Mouse (Mus musculus): ENCODE results near the gene Smim11. TPM values are rescaled to one million over a fixed set of nuclear protein-coding genes. Genes with fewer than 3 reads are reported as not detected.

Gene Smim11
- total RNA-seq, 4 experiments from 2014 or later, result 58.7 to 64.9 (median 60.5) TPM

DNA sequence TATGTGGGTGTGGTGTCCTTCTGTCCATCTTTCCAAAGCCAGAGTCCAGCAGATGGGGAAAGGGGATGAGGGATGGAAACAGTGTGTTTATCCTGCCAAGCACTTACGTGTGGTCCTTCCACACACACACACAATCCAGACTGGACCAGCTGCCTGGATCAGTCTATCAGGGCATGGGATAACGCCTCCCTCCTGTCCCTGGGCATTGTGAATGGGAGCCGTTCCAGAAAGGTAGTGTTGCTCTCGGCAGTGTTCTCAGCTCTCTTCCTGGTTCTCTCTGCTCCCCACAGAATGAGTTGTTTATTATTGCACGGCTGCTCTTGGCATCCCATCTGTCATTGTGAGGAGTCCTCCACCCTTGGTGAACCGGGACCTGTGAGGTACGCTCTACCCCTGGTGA lies 59.6 kb downstream of the Smim11 start:
- DNase-seq (ENCODE audit: low spot score in 2 of 2), result no peak

Other genes starting within 250 kb of the Smim11 start
- 10 to 100 TPM; 19.5 to 26.4 (median 25.1) TPM for gene Mrps6, start 243.0 kb upstream of the Smim11 start, total RNA-seq (2022)
- not detected for gene Gm49711, start 243.0 kb upstream of the Smim11 start, total RNA-seq (2022)
- 1 to 10 TPM; 1.2 to 3.2 (median 2.4) TPM for gene Slc5a3, start 243.0 kb upstream of the Smim11 start, total RNA-seq (2022)
- not detected for gene Kcne2, start 8.9 kb upstream of the Smim11 start, total RNA-seq (2022)
- not detected for gene Fam243, start 20.2 kb downstream of the Smim11 start, total RNA-seq (2022)
- not detected for gene Kcne1, start 58.2 kb downstream of the Smim11 start, total RNA-seq (2022)
- 100 to 1,000 TPM in 1 of 4 experiments, 10 to 100 TPM in 3; 60.7 to 178 (median 77.4) TPM for gene Rcan1, start 169.6 kb downstream of the Smim11 start, total RNA-seq (2022)
- gene Clic6, start 184.4 kb downstream of the Smim11 start, total RNA-seq (2022), result under 1 TPM in 2 of 4 experiments, not detected in 2; 0.10 to 0.11 TPM

Measured in gastrocnemius, adult 8-10 months (tissue).